Mouse (Mus musculus) CH12.LX (cell line): ENCODE results near the gene Lrrc23. TPM values are rescaled to one million over a fixed set of nuclear protein-coding genes. Genes with fewer than 3 reads are reported as not detected.

Source experiments
- DNase-seq: peaks from one replicate; pipeline ENCODE4 v3.0.0-alpha.2; 2013; ENCODE audit errors: extremely low read depth
- H3K27ac ChIP-seq: 2 replicates; pipeline ENCODE4 v1.5.1; 2012; ENCODE audit warnings: low read depth, mild to moderate bottlenecking, control low read depth, moderate library complexity; ENCODE audit not compliant: insufficient read depth
- H3K27me3 ChIP-seq: replicated peaks from 2 replicates; pipeline ENCODE3; 2012; ENCODE audit warnings: inconsistent platforms
- H3K36me3 ChIP-seq, 2 experiments: replicated peaks in 1 of 2; 2 replicates each; pipeline versions ENCODE3 to v1.6.1; 2012; ENCODE audit warnings: inconsistent platforms in 1 of 2, low read length in 1 of 2, mild to moderate bottlenecking in 1 of 2, mixed read lengths in 1 of 2, moderate library complexity in 1 of 2; ENCODE audit not compliant: control insufficient read depth in 1 of 2, insufficient read depth in 1 of 2
- H3K4me1 ChIP-seq, 2 experiments: 2 replicates each; pipeline ENCODE4 v1.6.1; 2012; ENCODE audit warnings: inconsistent platforms in 1 of 2, moderate library complexity in 1 of 2; ENCODE audit not compliant: insufficient read depth in 2 of 2, control insufficient read depth in 1 of 2
- H3K4me2 ChIP-seq: 2 replicates; pipeline ENCODE4 v1.6.1; 2012; ENCODE audit warnings: low read depth, mild to moderate bottlenecking, control low read depth; ENCODE audit not compliant: poor library complexity, insufficient read depth, severe bottlenecking
- H3K4me3 ChIP-seq, 3 experiments: fragments of 150-350 bp in 1 of 3; sonication (generic) in 1 of 3; replicated peaks in 1 of 3; 2 replicates each; pipeline versions ENCODE3 to v1.5.1; 2011 to 2012; ENCODE audit warnings: low read depth in 2 of 3, low read length in 2 of 3, mild to moderate bottlenecking in 2 of 3, moderate library complexity in 2 of 3, control low read depth in 1 of 3, improper control_type of control experiment in 1 of 3, inconsistent platforms in 1 of 3, mixed read lengths in 1 of 3; ENCODE audit not compliant: poor library complexity in 1 of 3
- H3K79me2 ChIP-seq: replicated peaks from 2 replicates; pipeline ENCODE4 v1.6.1; 2012; ENCODE audit warnings: mild to moderate bottlenecking, moderate library complexity; ENCODE audit not compliant: control insufficient read depth, poor library complexity, insufficient read depth, severe bottlenecking; ENCODE audit errors: extremely low read depth
- H3K9ac ChIP-seq: 2 replicates; pipeline ENCODE4 v1.6.1; 2012; ENCODE audit warnings: low read depth, mild to moderate bottlenecking, control low read depth, moderate library complexity; ENCODE audit not compliant: insufficient read depth
- H3K9me3 ChIP-seq: replicated peaks from 2 replicates; pipeline ENCODE3; 2012; ENCODE audit warnings: low read length, inconsistent platforms, mixed read lengths
- E2F4 ChIP-seq: IDR thresholded peaks from 2 replicates; pipeline ENCODE4 v1.6.1; 2011; ENCODE audit warnings: low read depth, low read length, improper control_type of control experiment; ENCODE audit not compliant: insufficient replicate concordance
- ELF1 ChIP-seq: IDR thresholded peaks from 2 replicates; pipeline ENCODE4 v1.6.1; 2014; ENCODE audit warnings: low read depth, mild to moderate bottlenecking, inconsistent platforms, low read length, improper control_type of control experiment
- EP300 ChIP-seq: IDR thresholded peaks from 2 replicates; pipeline ENCODE4 v1.6.1; 2011; ENCODE audit warnings: low read length, improper control_type of control experiment
- GABPA ChIP-seq: IDR thresholded peaks from 2 replicates; pipeline ENCODE4 v1.6.1; 2012; ENCODE audit warnings: low read depth, low read length, improper control_type of control experiment, inconsistent platforms; ENCODE audit not compliant: insufficient replicate concordance
- HCFC1 ChIP-seq: IDR thresholded peaks from 2 replicates; pipeline ENCODE4 v1.6.1; 2012; ENCODE audit warnings: low read depth, mild to moderate bottlenecking, inconsistent platforms, low read length, improper control_type of control experiment
- IRF4 ChIP-seq: IDR thresholded peaks from 2 replicates; pipeline ENCODE4 v1.6.1; 2014; ENCODE audit warnings: low read depth, mild to moderate bottlenecking, inconsistent platforms, low read length, improper control_type of control experiment
- JUN ChIP-seq: IDR thresholded peaks from 2 replicates; pipeline ENCODE4 v1.6.1; 2011; ENCODE audit warnings: low read depth, mild to moderate bottlenecking, low read length, improper control_type of control experiment, moderate library complexity; ENCODE audit not compliant: insufficient read depth
- JUND ChIP-seq: conservative IDR thresholded peaks from 2 replicates; pipeline ENCODE4 v1.6.1; 2011; ENCODE audit warnings: low read depth, low read length, improper control_type of control experiment
- KAT2A ChIP-seq: IDR thresholded peaks from 2 replicates; pipeline ENCODE4 v1.6.1; 2012; ENCODE audit warnings: low read length, improper control_type of control experiment, inconsistent platforms; ENCODE audit not compliant: insufficient replicate concordance
- MAX ChIP-seq: IDR thresholded peaks from 2 replicates; pipeline ENCODE4 v1.6.1; 2011; ENCODE audit warnings: low read length, improper control_type of control experiment
- MAZ ChIP-seq: IDR thresholded peaks from 2 replicates; pipeline ENCODE4 v1.6.1; 2012; ENCODE audit warnings: low read depth, mild to moderate bottlenecking, inconsistent platforms, low read length, improper control_type of control experiment, moderate library complexity
- MXI1 ChIP-seq: IDR thresholded peaks from 2 replicates; pipeline ENCODE4 v1.6.1; 2011; ENCODE audit warnings: mild to moderate bottlenecking, low read depth, low read length, improper control_type of control experiment
- NRF1 ChIP-seq: IDR thresholded peaks from 2 replicates; pipeline ENCODE4 v1.6.1; 2014; ENCODE audit warnings: low read depth, mild to moderate bottlenecking, inconsistent platforms, low read length, improper control_type of control experiment, moderate library complexity
- TCF12 ChIP-seq: IDR thresholded peaks from 2 replicates; pipeline ENCODE4 v1.6.1; 2014; ENCODE audit warnings: low read depth, mild to moderate bottlenecking, inconsistent platforms, low read length, improper control_type of control experiment
- UBTF ChIP-seq: IDR thresholded peaks from 2 replicates; pipeline ENCODE4 v1.6.1; 2012; ENCODE audit warnings: low read depth, mild to moderate bottlenecking, inconsistent platforms, low read length, improper control_type of control experiment, moderate library complexity
- USF1 ChIP-seq: IDR thresholded peaks from 2 replicates; pipeline ENCODE4 v1.6.1; 2014; ENCODE audit warnings: low read depth, mild to moderate bottlenecking, inconsistent platforms, low read length, improper control_type of control experiment
- USF2 ChIP-seq: conservative IDR thresholded peaks from 2 replicates; pipeline ENCODE4 v1.6.1; 2011; ENCODE audit warnings: low read depth, low read length, improper control_type of control experiment
- ZC3H11A ChIP-seq: IDR thresholded peaks from 2 replicates; pipeline ENCODE4 v1.6.1; 2012; ENCODE audit warnings: low read depth, mild to moderate bottlenecking, inconsistent platforms, low read length, improper control_type of control experiment
- ZKSCAN1 ChIP-seq: IDR thresholded peaks from 2 replicates; pipeline ENCODE4 v1.6.1; 2012; ENCODE audit warnings: low read depth, inconsistent platforms, low read length, improper control_type of control experiment, borderline replicate concordance
- dilution Hi-C: fragments of 300-500 bp; cut with MboI; formaldehyde crosslinking; loops from 2 replicates; pipeline ENCODE4 v1.14.3; 2020; ENCODE audit warnings: low sequenced_read_pairs; ENCODE audit not compliant: extremely low pct_unique_long_range_greater_than_20kb, extremely low pct_ligation_motif_present
- in situ Hi-C: fragments of 300-500 bp; cut with MboI; formaldehyde crosslinking; loops from 3 replicates; pipeline ENCODE4 v1.14.3; 2019; ENCODE audit warnings: low sequenced_read_pairs, low pct_ligation_motif_present, low pct_unique_long_range_greater_than_20kb, mixed read lengths
- polyA plus RNA-seq: library from polyadenylated mRNA; unstranded; fragments of >175 nt; gene quantifications from 2 replicates; pipeline ENCODE4 v1.2.1, GENCODE M21; 2012; ENCODE audit warnings: low read depth; ENCODE audit not compliant: insufficient read length
- total RNA-seq, 2 experiments: library from RNA; depleted of rRNA; stranded (reverse); fragments of 300-350 nt in 1 of 2; fragments of >200 nt in 1 of 2; gene quantifications; 2 replicates each; pipeline ENCODE4 v1.2.3; 2012 to 2014

Gene Lrrc23
- total and polyA plus RNA-seq, 3 experiments = 0.20 TPM; not detected in 2

GRCm38 (mm10) chr6:124767536-124767919, 12.0 kb downstream of the Lrrc23 start:
- H3K27ac ChIP-seq = peak overlapping the region; percentile 34
- TF ChIP-seq HCFC1 (no peak), GABPA (no peak), ELF1 (no peak), MXI1 (no peak), ZKSCAN1 (no peak), EP300 (no peak), TCF12 (no peak), ZC3H11A (no peak), JUN (no peak), IRF4 (no peak), USF2 (no peak), NRF1 (no peak), KAT2A (no peak), JUND (no peak), USF1 (no peak)
- TF ChIP-seq, all 38 proteins: peak for 0
- no peak for DNase-seq
- H3K9ac ChIP-seq = peak overlapping the region; percentile 63
- H3K4me1 ChIP-seq = peaks cover 7 to 33% of the 10 kb centered on the region in 2 experiments
- dilution Hi-C loops = no loop called here
- in situ Hi-C loops = no loop called here
- H3K27me3 ChIP-seq = peaks cover 10% of the 10 kb centered on the region
- peak overlapping the region; percentile 57 to 98 (median 67) for H3K4me3 ChIP-seq
- peak overlapping the region; percentile 80 for H3K4me2 ChIP-seq
- H3K36me3 ChIP-seq = peaks cover 26 to 48% of the 10 kb centered on the region in 2 experiments
- H3K9me3 ChIP-seq = no peaks in the 10 kb centered on the region
- no peaks in the 10 kb centered on the region for H3K79me2 ChIP-seq

GRCm38 (mm10) chr6:124765951-124766350, 13.6 kb downstream of the Lrrc23 start:
- H3K79me2 ChIP-seq = no peaks in the 10 kb centered on the region
- dilution Hi-C loops (no loop called here), in situ Hi-C loops (no loop called here)

More at GRCm38 (mm10) chr6:124765951-124766350, 13.6 kb downstream of the Lrrc23 start:
- peaks cover 7 to 33% of the 10 kb centered on the region in 2 experiments for H3K4me1 ChIP-seq
- no peak for DNase-seq
- H3K36me3 ChIP-seq = peaks cover 31 to 63% of the 10 kb centered on the region in 2 experiments
- no peak overlapping the region for H3K27ac ChIP-seq
- H3K4me2 ChIP-seq = no peak overlapping the region
- no peak overlapping the region for H3K4me3 ChIP-seq
- no peak overlapping the region for H3K9ac ChIP-seq
- no peak for TF ChIP-seq E2F4
- TF ChIP-seq UBTF = no peak
- no peak for TF ChIP-seq JUN
- TF ChIP-seq MAZ = no peak
- no peak for TF ChIP-seq MAX
- H3K9me3 ChIP-seq = no peaks in the 10 kb centered on the region
- peaks cover 6% of the 10 kb centered on the region for H3K27me3 ChIP-seq
